Mouse (Mus musculus) myocyte (in vitro differentiated cells): ENCODE results near the gene Islr2.

Experiments
- E2F4 ChIP-seq: IDR thresholded peaks from one replicate; pipeline ENCODE4 v1.6.1; 2011; ENCODE audit warnings: mild to moderate bottlenecking, control low read depth, moderate library complexity; ENCODE audit not compliant: insufficient read depth
- POLR2A ChIP-seq: IDR thresholded peaks from one replicate; pipeline ENCODE4 v1.6.1; 2011; ENCODE audit warnings: low read depth, mild to moderate bottlenecking, control low read depth, moderate library complexity; ENCODE audit not compliant: insufficient read length
- USF1 ChIP-seq: IDR thresholded peaks from one replicate; pipeline ENCODE4 v1.6.1; 2011; ENCODE audit warnings: low read depth, mild to moderate bottlenecking, control low read depth, moderate library complexity

DNA sequence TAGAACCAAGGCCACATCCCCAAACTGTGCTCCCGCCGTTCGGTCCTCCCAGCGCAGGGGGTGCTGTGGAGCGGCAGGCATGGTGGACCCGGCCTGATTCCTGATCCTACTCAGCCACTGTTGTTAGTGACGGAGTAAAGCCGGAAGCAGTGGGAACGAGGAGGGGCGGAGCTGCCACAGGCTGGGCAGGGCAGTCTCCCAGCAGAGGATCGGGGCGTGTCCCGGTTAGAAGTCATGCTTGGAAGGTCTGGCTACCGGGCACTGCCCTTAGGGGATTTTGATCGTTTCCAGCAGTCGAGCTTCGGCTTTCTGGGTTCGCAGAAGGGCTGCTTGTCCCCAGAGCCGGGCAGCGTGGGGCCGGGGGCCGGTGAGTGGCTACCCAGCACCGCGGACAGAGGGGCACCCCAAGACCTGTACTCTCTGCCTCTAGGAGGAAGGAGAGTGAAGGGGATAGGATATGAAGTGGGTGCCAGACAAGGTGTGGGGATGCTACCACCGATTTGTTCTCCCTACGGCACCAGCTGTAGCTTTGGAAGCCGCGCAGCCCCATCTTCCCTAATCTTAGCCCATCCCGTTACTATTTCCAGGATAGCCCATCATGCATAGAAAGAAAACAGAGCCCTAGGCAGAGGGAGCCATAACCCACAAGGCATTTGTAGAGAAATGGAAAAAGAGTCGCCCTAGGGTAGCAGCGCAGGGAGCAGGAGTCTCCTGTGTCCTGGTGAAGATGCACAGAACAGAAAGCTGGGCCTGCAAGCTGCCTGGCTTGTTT is 49.1 kb upstream of the Islr2 start, which contains the start of gene Stoml1:
- TF ChIP-seq E2F4 (no peak), POLR2A (peak; percentile 84), USF1 (no peak)
